Mouse (Mus musculus): ENCODE results near the gene Gm10135. TPM values are rescaled to one million over a fixed set of nuclear protein-coding genes. Genes with fewer than 3 reads are reported as not detected.

Gene Gm10135
- total RNA-seq, 2 experiments from 2014 or later = not detected

- no peak for DNase-seq (ENCODE audit: extremely low spot score in 1 of 2, low spot score in 2 of 2)
- Histone ChIP-seq H3K4me3 (no peak overlapping the region), H3K27ac (no peak overlapping the region)
- intact Hi-C loops (cut with DNase I) = no loop called here
- TF ChIP-seq CTCF (IDR thresholded peaks at IDR 0.05) = no peak
These were observed 20.9 kb upstream of the Gm10135 start for GRCm38 (mm10) chr5:72995379-72995778.

DNA sequence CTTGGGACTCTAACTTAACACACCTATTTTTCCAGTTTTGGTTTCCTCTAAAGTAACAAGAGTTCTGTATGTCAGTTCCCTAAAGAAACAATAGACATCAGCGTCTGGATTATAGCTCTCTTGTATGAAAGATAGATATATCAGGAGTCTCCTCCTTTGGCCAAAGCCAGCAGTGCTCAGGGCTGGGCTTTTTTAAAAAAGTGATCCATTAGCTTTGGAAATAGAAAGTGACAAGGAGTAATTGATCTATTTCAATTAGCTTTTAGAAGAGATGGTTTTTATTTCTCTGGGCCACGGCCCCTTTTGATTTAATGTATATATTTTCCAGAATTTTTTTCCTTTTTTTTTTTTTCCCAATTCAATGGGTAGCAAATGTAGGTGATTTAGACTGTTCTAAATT is 20.4 kb upstream of the Gm10135 start:
- intact Hi-C loops (cut with DNase I) = no loop called here
- no peak for DNase-seq (ENCODE audit: extremely low spot score in 1 of 2, low spot score in 2 of 2)
- Histone ChIP-seq H3K27ac (no peak overlapping the region), H3K4me3 (no peak overlapping the region)
- no peak for TF ChIP-seq CTCF (IDR thresholded peaks at IDR 0.05)

DNA sequence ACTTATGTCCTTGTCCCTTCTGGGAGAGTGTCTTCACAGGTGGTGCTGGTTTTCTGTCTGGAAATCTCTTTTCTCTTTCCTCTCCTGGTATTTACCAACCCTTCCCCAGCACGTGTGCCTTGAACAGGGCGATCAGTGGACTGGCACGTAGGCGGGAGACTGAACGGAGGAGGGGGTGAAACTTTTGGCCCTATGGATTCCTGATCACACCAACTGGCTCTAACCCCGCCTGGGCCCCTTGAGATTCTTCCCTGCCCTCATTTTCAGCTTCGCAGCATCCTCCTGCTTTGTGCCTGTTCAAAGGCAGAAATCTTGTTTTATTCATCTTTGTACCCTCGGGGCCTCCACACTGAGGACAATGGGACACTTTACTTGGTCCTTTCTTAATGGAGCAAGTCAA is 19.9 kb upstream of the Gm10135 start:
- no peak for TF ChIP-seq CTCF (IDR thresholded peaks at IDR 0.05)
- intact Hi-C loops (cut with DNase I) = no loop called here
- no peak for DNase-seq (ENCODE audit: extremely low spot score in 1 of 2, low spot score in 2 of 2)
- Histone ChIP-seq H3K27ac (no peak overlapping the region), H3K4me3 (no peak overlapping the region)

DNA sequence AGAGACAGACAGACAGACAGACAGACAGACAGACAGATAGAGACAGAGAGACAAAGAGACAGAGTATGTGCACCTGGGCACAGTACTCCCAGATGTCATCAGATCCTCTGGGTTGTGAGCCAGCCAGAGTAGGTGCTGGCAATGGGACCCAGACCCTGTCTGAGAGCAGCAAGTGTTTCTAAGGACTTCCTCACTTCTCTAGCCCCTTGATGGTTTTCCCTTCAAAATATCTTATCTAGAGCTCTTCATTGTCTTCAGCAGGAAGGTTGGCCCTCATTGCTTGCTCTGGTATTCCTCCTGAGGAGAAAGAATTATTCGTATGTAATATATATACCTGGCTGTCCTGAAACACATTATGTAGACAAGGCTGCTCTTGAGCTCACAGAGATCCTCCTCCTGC is 18.0 kb upstream of the Gm10135 start:
- intact Hi-C loops (cut with DNase I) = no loop called here
- DNase-seq (ENCODE audit: extremely low spot score in 1 of 2, low spot score in 2 of 2) = no peak

GRCm38 (mm10) chr5:72989756-72990155 is 15.3 kb upstream of the Gm10135 start:
- no peak for DNase-seq (ENCODE audit: extremely low spot score in 1 of 2, low spot score in 2 of 2)
- TF ChIP-seq CTCF (IDR thresholded peaks at IDR 0.05) = no peak
- intact Hi-C loops (cut with DNase I) = no loop called here
- Histone ChIP-seq H3K4me3 (no peak overlapping the region), H3K27ac (no peak overlapping the region)

More for the DNA sequence above, 18.0 kb upstream of the Gm10135 start:
- Histone ChIP-seq H3K27ac (no peak overlapping the region), H3K4me3 (no peak overlapping the region)
- TF ChIP-seq CTCF (IDR thresholded peaks at IDR 0.05) = no peak

GRCm38 (mm10) chr5:72987786-72988185 is 13.3 kb upstream of the Gm10135 start:
- DNase-seq (ENCODE audit: extremely low spot score in 1 of 2, low spot score in 2 of 2) = no peak
- Histone ChIP-seq H3K4me3 (no peak overlapping the region), H3K27ac (no peak overlapping the region)
- intact Hi-C loops (cut with DNase I) = no loop called here
- TF ChIP-seq CTCF (IDR thresholded peaks at IDR 0.05) = no peak

- intact Hi-C loops (cut with DNase I) = loop anchor here (1.0 to 2.0 kb wide), 2 partner anchors 87 to 399 kb away; no protein-coding TSS in a partner anchor
- no peak for DNase-seq (ENCODE audit: extremely low spot score in 1 of 2, low spot score in 2 of 2)
- H3K27ac ChIP-seq = no peak overlapping the region
These were observed 9.6 kb upstream of the Gm10135 start for GRCm38 (mm10) chr5:72984091-72984490.

GRCm38 (mm10) chr5:72976539-72976938 is 2.0 kb upstream of the Gm10135 start:
- no peak overlapping the region for H3K4me3 ChIP-seq
- DNase-seq (ENCODE audit: extremely low spot score in 1 of 2, low spot score in 2 of 2) = no peak
- no peak overlapping the region for H3K27ac ChIP-seq
- intact Hi-C loops (cut with DNase I) = loop anchor here (10.0 kb wide), 1 partner anchor 328 kb away; no protein-coding TSS in a partner anchor
- no peak for TF ChIP-seq CTCF (IDR thresholded peaks at IDR 0.05)

More at GRCm38 (mm10) chr5:72984091-72984490, 9.6 kb upstream of the Gm10135 start:
- H3K4me3 ChIP-seq = no peak overlapping the region
- peak; percentile 88 for TF ChIP-seq CTCF (IDR thresholded peaks at IDR 0.05)

GRCm38 (mm10) chr5:72975996-72976395 is 1.5 kb upstream of the Gm10135 start:
- TF ChIP-seq CTCF (IDR thresholded peaks at IDR 0.05) = no peak
- DNase-seq (ENCODE audit: extremely low spot score in 1 of 2, low spot score in 2 of 2) = no peak
- intact Hi-C loops (cut with DNase I) = loop anchor here (10.0 kb wide), 1 partner anchor 329 kb away; no protein-coding TSS in a partner anchor

DNA sequence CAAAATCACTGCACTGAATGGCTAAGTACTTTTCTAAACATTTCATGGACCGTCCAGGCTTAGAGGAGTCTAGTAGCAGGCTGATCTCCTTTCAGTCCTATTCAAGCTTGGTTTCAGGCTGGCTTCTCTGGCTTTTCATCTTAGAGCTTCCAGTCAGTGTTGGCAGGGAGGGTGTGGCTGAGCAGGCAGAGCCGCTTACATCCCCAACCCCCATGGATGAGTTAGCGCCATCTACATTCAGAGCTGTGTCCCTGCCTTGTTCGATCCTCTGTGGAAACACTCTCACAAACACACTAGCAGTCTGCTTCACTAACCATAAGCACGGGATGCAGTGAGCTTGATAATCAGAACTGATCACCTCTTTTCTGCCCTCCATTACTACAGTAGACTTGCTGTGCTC is 1.6 kb downstream of the Gm10135 start:
- DNase-seq (ENCODE audit: extremely low spot score in 1 of 2, low spot score in 2 of 2) = no peak
- intact Hi-C loops (cut with DNase I) = loop anchor here (10.0 kb wide), 1 partner anchor 332 kb away; no protein-coding TSS in a partner anchor
- Histone ChIP-seq H3K4me3 (no peak overlapping the region), H3K27ac (no peak overlapping the region)
- TF ChIP-seq CTCF (IDR thresholded peaks at IDR 0.05) = peak; percentile 5

More at GRCm38 (mm10) chr5:72975996-72976395, 1.5 kb upstream of the Gm10135 start:
- no peak overlapping the region for H3K27ac ChIP-seq
- no peak overlapping the region for H3K4me3 ChIP-seq

DNA sequence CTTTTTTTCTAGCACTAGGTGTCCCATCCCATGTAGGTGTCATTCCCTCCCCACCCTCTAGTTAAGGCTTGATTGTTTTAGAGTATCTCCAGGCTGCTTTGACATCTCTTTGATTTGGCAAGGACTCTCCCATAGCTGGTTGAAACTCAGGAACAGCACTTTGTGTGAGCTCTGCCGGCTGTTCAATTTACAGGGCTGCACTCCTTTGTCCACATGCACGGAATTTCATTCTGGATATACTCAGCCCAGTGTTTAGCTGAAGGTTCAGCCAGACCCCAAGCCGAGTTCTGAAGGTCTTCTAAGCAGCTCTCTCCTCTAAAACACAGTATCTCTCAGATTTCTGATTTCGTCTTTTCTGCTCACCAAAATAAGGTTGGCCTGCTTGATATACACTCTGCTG is 2.1 kb downstream of the Gm10135 start:
- TF ChIP-seq CTCF (IDR thresholded peaks at IDR 0.05) = no peak
- Histone ChIP-seq H3K4me3 (no peak overlapping the region), H3K27ac (no peak overlapping the region)
- DNase-seq (ENCODE audit: extremely low spot score in 1 of 2, low spot score in 2 of 2) = no peak
- intact Hi-C loops (cut with DNase I) = loop anchor here (10.0 kb wide), 1 partner anchor 332 kb away; no protein-coding TSS in a partner anchor

GRCm38 (mm10) chr5:72965706-72966105 is 8.8 kb downstream of the Gm10135 start:
- intact Hi-C loops (cut with DNase I) = no loop called here
- DNase-seq (ENCODE audit: extremely low spot score in 1 of 2, low spot score in 2 of 2) = no peak
- TF ChIP-seq CTCF (IDR thresholded peaks at IDR 0.05) = no peak
- Histone ChIP-seq H3K4me3 (no peak overlapping the region), H3K27ac (no peak overlapping the region)

DNA sequence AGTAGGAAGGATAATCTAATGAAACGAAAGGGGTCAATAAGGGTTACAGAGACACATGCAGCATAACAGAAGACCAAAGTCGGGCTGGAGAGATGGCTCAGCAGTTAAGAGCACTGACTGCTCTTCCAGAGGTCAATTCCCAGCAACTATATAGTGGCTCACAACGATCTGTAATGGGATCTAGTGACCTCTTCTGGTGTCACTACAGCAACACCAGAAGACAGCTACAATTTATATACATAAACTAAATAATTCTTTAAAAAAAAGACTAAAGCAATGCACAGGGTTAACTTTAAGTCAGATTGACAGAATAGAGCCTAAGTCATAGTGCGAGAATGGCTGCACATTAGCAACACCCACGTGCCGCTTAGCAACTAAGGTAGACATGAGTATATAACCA is 14.4 kb downstream of the Gm10135 start:
- peak; percentile 18 for TF ChIP-seq CTCF (IDR thresholded peaks at IDR 0.05)
- DNase-seq (ENCODE audit: extremely low spot score in 1 of 2, low spot score in 2 of 2) = no peak

More for the DNA sequence above, 14.4 kb downstream of the Gm10135 start:
- Histone ChIP-seq H3K27ac (no peak overlapping the region), H3K4me3 (no peak overlapping the region)
- intact Hi-C loops (cut with DNase I) = no loop called here

Measured in left cerebral cortex, adult 2 months (tissue).